25 mouse cellular contexts compared by ENCODE assay signal in genomic region chr16:56598427-56598826, GRCm38 (mm10).
A peak's percentile ranks its signal among the peaks of the same experiment; 100 is the strongest.
DNase-seq lines count a peak whose midpoint lies in the region; ATAC-seq and TF ChIP-seq lines count a peak whose summit lies in the region.
"Had no signal": no experiment of that assay in that cellular context is flagged by ENCODE, and none has a peak within 500 bp of the region (broad histone marks: within the 10 kb centered on the region; RNA-seq: fewer than 3 reads in every experiment).

No protein-coding gene starts in this region.

- no peak overlapping the region for H3K4me2 ChIP-seq in limb, embryonic 15.5 days
- H3K4me2 ChIP-seq: embryonic facial prominence, embryonic 12.5 days; forebrain, embryonic 13.5 days; hindbrain, embryonic 14.5 days; kidney, embryonic 15.5 days; liver, embryonic 13.5 days had no signal

- no peaks in the 10 kb centered on the region for H3K27me3 ChIP-seq in limb, embryonic 15.5 days
- H3K27me3 ChIP-seq in limb, embryonic 10.5 days (ENCODE audit: low read depth, poor library complexity, severe bottlenecking), result no peaks in the 10 kb centered on the region
- no peaks in the 10 kb centered on the region for H3K27me3 ChIP-seq in thymus, adult 2 months (ENCODE audit: control insufficient read depth, insufficient read depth, low read length)
- no peaks in the 10 kb centered on the region for H3K27me3 ChIP-seq in heart, adult 2 months (ENCODE audit: control insufficient read depth, insufficient read depth, low read length)
- H3K27me3 ChIP-seq: embryonic facial prominence, embryonic 12.5 days; forebrain, embryonic 13.5 days; kidney, embryonic 15.5 days; liver, embryonic 13.5 days had no signal

- TF ChIP-seq POLR2A in thymus, adult 2 months (IDR thresholded peaks at IDR 0.05; ENCODE audit: control insufficient read depth, extremely low read depth, insufficient read depth, low read length, poor library complexity), result no peak
- no peak for TF ChIP-seq POLR2A in heart, adult 2 months (IDR thresholded peaks at IDR 0.05; ENCODE audit: insufficient read depth, low read depth, low read length)

- TF ChIP-seq CTCF in thymus, adult 2 months (IDR thresholded peaks at IDR 0.05; ENCODE audit: borderline replicate concordance, control insufficient read depth, extremely low read depth, insufficient read depth, low read length, poor library complexity), result no peak
- no peak for TF ChIP-seq CTCF in heart, adult 2 months (IDR thresholded peaks at IDR 0.05)

- WGBS in limb, embryonic 15.5 days, result 83% methylated on average over 4 of the region's 4 CpGs
- 91% methylated on average over 4 of the region's 4 CpGs for WGBS in limb, embryonic 10.5 days
- 98% methylated on average over 4 of the region's 4 CpGs for WGBS in thymus, adult 2 months
- 94% methylated on average over 4 of the region's 4 CpGs for WGBS in heart, adult 2 months

- intact Hi-C loops in heart, adult 2 months (cut with DNase I), result no loop called here

- peak; percentile 28 for DNase-seq in adrenal gland, postnatal 10 days
- DNase-seq in adrenal gland, postnatal 36 days, result no peak
- no peak for DNase-seq in limb, embryonic 10.5 days (ENCODE audit: low spot score)
- DNase-seq in gonadal fat pad, adult 2 months (ENCODE audit: low read depth), result peak; percentile 31
- DNase-seq in skeletal muscle tissue, adult 2 months (ENCODE audit: low read depth, low spot score), result peak; percentile 51
- no peak for DNase-seq in thymus, adult 2 months
- no peak for DNase-seq in heart, adult 2 months
- DNase-seq: cerebellum, adult 18-20 months; cerebellum, postnatal 25 days; gastrocnemius, postnatal 14 days; heart, postnatal 4 days; kidney, postnatal 36 days; liver, embryonic 13.5 days; right cerebral cortex, postnatal 4 days; thymus, adult 18-20 months had no signal

- no peak overlapping the region for H3K9ac ChIP-seq in limb, embryonic 15.5 days
- H3K9ac ChIP-seq in heart, adult 2 months (ENCODE audit: low read depth, low read length), result no peak overlapping the region
- H3K9ac ChIP-seq: embryonic facial prominence, embryonic 12.5 days; forebrain, embryonic 13.5 days; hindbrain, embryonic 14.5 days; kidney, embryonic 15.5 days; liver, embryonic 13.5 days had no signal

- ATAC-seq in limb, embryonic 15.5 days (ENCODE audit: insufficient number of reproducible peaks, low FRiP score, low TSS enrichment, low read depth), result no peak
- ATAC-seq: forebrain, embryonic 13.5 days; inflammation-experienced regulatory T-cells, adult 6 months; midbrain, embryonic 16.5 days had no signal

- H3K4me3 ChIP-seq in limb, embryonic 15.5 days, result no peak overlapping the region
- no peak overlapping the region for H3K4me3 ChIP-seq in limb, embryonic 10.5 days
- no peak overlapping the region for H3K4me3 ChIP-seq in thymus, adult 2 months (ENCODE audit: control insufficient read depth, insufficient read depth, low read length)
- no peak overlapping the region for H3K4me3 ChIP-seq in heart, adult 2 months
- H3K4me3 ChIP-seq: embryonic facial prominence, embryonic 12.5 days; erythroblast, embryonic 14.5 days; forebrain, embryonic 13.5 days; kidney, embryonic 15.5 days; liver, embryonic 13.5 days; myocyte had no signal

- no peaks in the 10 kb centered on the region for H3K9me3 ChIP-seq in limb, embryonic 15.5 days
- no peaks in the 10 kb centered on the region for H3K9me3 ChIP-seq in limb, embryonic 10.5 days (replicated peaks)
- H3K9me3 ChIP-seq: embryonic facial prominence, embryonic 12.5 days; forebrain, embryonic 13.5 days; kidney, embryonic 15.5 days; liver, embryonic 13.5 days had no signal

- peak overlapping the region; percentile 17; the same call in 1 of the 2 replicates for H3K27ac ChIP-seq in limb, embryonic 15.5 days
- H3K27ac ChIP-seq in limb, embryonic 10.5 days, result no peak overlapping the region
- no peak overlapping the region for H3K27ac ChIP-seq in thymus, adult 2 months (ENCODE audit: control insufficient read depth, insufficient read depth, low read length)
- H3K27ac ChIP-seq in heart, adult 2 months, result no peak overlapping the region
- H3K27ac ChIP-seq: embryonic facial prominence, embryonic 12.5 days; forebrain, embryonic 13.5 days; hindbrain, embryonic 14.5 days; kidney, embryonic 15.5 days; liver, embryonic 13.5 days; macrophage had no signal

- H3K79me2 ChIP-seq in heart, adult 2 months (replicated peaks; ENCODE audit: control insufficient read depth, insufficient read depth, low read length), result no peaks in the 10 kb centered on the region

- peaks cover 7% of the 10 kb centered on the region; the same call in 1 of the 2 replicates for H3K4me1 ChIP-seq in limb, embryonic 15.5 days
- no peaks in the 10 kb centered on the region for H3K4me1 ChIP-seq in limb, embryonic 10.5 days
- H3K4me1 ChIP-seq in thymus, adult 2 months (replicated peaks; ENCODE audit: control insufficient read depth, insufficient read depth, low read length), result no peaks in the 10 kb centered on the region
- H3K4me1 ChIP-seq in heart, adult 2 months (ENCODE audit: control insufficient read depth, insufficient read depth, low read length), result peaks cover 1% of the 10 kb centered on the region
- H3K4me1 ChIP-seq: embryonic facial prominence, embryonic 12.5 days; forebrain, embryonic 13.5 days; kidney, embryonic 15.5 days; liver, embryonic 13.5 days had no signal

- TF ChIP-seq EP300 in heart, adult 2 months (IDR thresholded peaks at IDR 0.05; ENCODE audit: insufficient read depth, low read depth, low read length), result no peak

- H3K36me3 ChIP-seq in limb, embryonic 15.5 days, result no peaks in the 10 kb centered on the region
- no peaks in the 10 kb centered on the region for H3K36me3 ChIP-seq in limb, embryonic 10.5 days
- no peaks in the 10 kb centered on the region for H3K36me3 ChIP-seq in thymus, adult 2 months (ENCODE audit: control insufficient read depth, insufficient read depth, low read length)
- no peaks in the 10 kb centered on the region for H3K36me3 ChIP-seq in heart, adult 2 months (ENCODE audit: control insufficient read depth, insufficient read depth, low read length)
- H3K36me3 ChIP-seq: embryonic facial prominence, embryonic 12.5 days; kidney, embryonic 15.5 days; liver, embryonic 13.5 days had no signal

Comparison
In these comparisons a context has a peak if more than half of its experiments do, and no peak if none do; other contexts are left out.
1. DNase-seq: peak in adrenal gland, postnatal 10 days (single experiment), gonadal fat pad, adult 2 months (single experiment) and skeletal muscle tissue, adult 2 months (single experiment); none in adrenal gland, postnatal 36 days (0 of 2), limb, embryonic 10.5 days (single experiment), thymus, adult 2 months (single experiment) and heart, adult 2 months (0 of 2).